Mouse (Mus musculus) lung, postnatal 0 days (tissue): Measurements from ENCODE around the gene Olfr1431. TPM values are rescaled to one million over a fixed set of nuclear protein-coding genes. Genes with fewer than 3 reads are reported as not detected.
"Not testable (repeated sequence)": the region's sequence is repeated elsewhere in the genome, so short reads cannot be mapped to it uniquely, and the experiment has no call there.

ENCODE experiments used
- ATAC-seq: fragments of 200-750 bp; cut with Nextera tagmentation; 2 replicates; pipeline ENCODE4 v1.8.0; 2017; ENCODE audit warnings: moderate library complexity
- DNase-seq: peaks from one replicate; pipeline ENCODE4 v3.0.0-alpha.2; 2016; ENCODE audit warnings: low spot score
- H3K27ac ChIP-seq: fragments of 300-500 bp; sonication (generic); 2 replicates; pipeline ENCODE4 v1.5.1; 2014; ENCODE audit warnings: antibody characterized with exemption, mild to moderate bottlenecking, low read length, mixed read lengths
- H3K27me3 ChIP-seq: fragments of 300-500 bp; sonication (generic); replicated peaks from 2 replicates; pipeline ENCODE4 v1.6.1; 2014; ENCODE audit warnings: low read length, mixed read lengths; ENCODE audit not compliant: insufficient read depth
- H3K36me3 ChIP-seq: fragments of 300-500 bp; sonication (generic); 2 replicates; pipeline ENCODE4 v1.6.1; 2014; ENCODE audit warnings: low read length, mixed read lengths; ENCODE audit not compliant: insufficient read depth
- H3K4me1 ChIP-seq: fragments of 300-500 bp; sonication (generic); 2 replicates; pipeline ENCODE4 v1.6.1; 2014; ENCODE audit warnings: antibody characterized with exemption, low read depth, low read length, mixed read lengths; ENCODE audit not compliant: insufficient read depth
- H3K4me2 ChIP-seq: fragments of 300-500 bp; sonication (generic); replicated peaks from 2 replicates; pipeline ENCODE4 v1.6.1; 2014; ENCODE audit warnings: low read depth, mild to moderate bottlenecking, low read length, moderate library complexity, mixed read lengths
- H3K4me3 ChIP-seq: fragments of 300-500 bp; sonication (generic); 2 replicates; pipeline ENCODE4 v1.5.1; 2014; ENCODE audit warnings: low read depth, low read length
- H3K9ac ChIP-seq: fragments of 300-500 bp; sonication (generic); replicated peaks from 2 replicates; pipeline ENCODE4 v1.6.1; 2014; ENCODE audit warnings: low read depth, mild to moderate bottlenecking
- H3K9me3 ChIP-seq: fragments of 300-500 bp; sonication (generic); 2 replicates; pipeline ENCODE4 v1.6.1; 2016; ENCODE audit warnings: low read length, mixed read lengths
- CTCF ChIP-seq: IDR thresholded peaks from 2 replicates; pipeline ENCODE4 v1.5.1; 2016; ENCODE audit warnings: antibody characterized with exemption, mild to moderate bottlenecking
- EP300 ChIP-seq: IDR thresholded peaks from 2 replicates; pipeline ENCODE4 v1.6.1; 2016; ENCODE audit warnings: antibody characterized with exemption, mild to moderate bottlenecking, control low read depth
- WGBS: fragments of 180-500 bp; shearing (Covaris S2); extraction: QIAGEN DNeasy Blood & Tissue Kit; methylation state at CpG from one replicate; pipeline ENCODE4 v1.1.7; 2014; 5-methylcytosine and 5-hydroxymethylcytosine counted together
- polyA plus RNA-seq: library from polyadenylated mRNA; unstranded; fragments of >200 nt; fragmentation: Nextera tagmentation; extraction: Ambion mirVana; gene quantifications from 2 replicates; pipeline ENCODE4 v1.2.1, GENCODE M21; 2015

The Olfr1431 gene
- not detected in 2 replicates for polyA plus RNA-seq

DNA sequence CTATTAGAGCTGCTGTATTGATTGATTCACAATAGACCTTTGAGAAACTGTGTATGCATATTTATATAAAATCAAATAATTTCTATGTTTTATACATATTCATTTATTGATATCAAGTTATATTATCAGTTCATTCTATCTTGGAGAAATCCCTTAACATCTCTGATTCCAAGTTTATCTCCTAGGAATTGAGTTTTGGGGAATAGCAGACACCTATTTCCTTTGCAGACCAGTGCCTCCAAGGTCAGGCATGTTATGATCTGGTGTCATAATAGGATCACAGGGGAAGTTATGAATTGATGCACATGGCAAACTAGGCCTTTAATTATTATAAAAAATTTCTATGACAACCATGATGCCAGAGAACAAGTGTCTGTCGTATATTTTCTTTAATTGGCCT lies at the start of gene Olfr1431:
Gene Olfr1431, plus strand, starts transcription at position 301 of the 400 bp plus-strand sequence.
- ATAC-seq (no peak), DNase-seq (no peak)
- TF ChIP-seq EP300 (no peak), CTCF (no peak)

GRCm38 (mm10) chr19:12170062-12170599 lies 30.3 kb upstream of the Olfr1431 start, which contains the start of gene Olfr1555-ps1:
TSS of gene Olfr1555-ps1 (minus strand) at chr19:12170112.
- H3K9me3 ChIP-seq, H3K4me2 ChIP-seq, H3K4me3 ChIP-seq, H3K36me3 ChIP-seq, H3K27ac ChIP-seq, DNase-seq, H3K27me3 ChIP-seq, H3K4me1 ChIP-seq, H3K9ac ChIP-seq, ATAC-seq: not testable (repeated sequence)
- 7% methylated on average over 1 of the region's 1 CpGs for WGBS

More for the DNA sequence above, at the start of gene Olfr1431:
- H3K4me3 ChIP-seq, result no peak within 1 kb of the TSS
- no peaks in the 10 kb centered on the region for H3K27me3 ChIP-seq
- no peaks in the 10 kb centered on the region for H3K36me3 ChIP-seq
- H3K9me3 ChIP-seq, result no peaks in the 10 kb centered on the region
- H3K4me2 ChIP-seq, result no peak within 1 kb of the TSS
- no peaks in the 10 kb centered on the region for H3K4me1 ChIP-seq
- 80% methylated on average over 1 of the region's 1 CpGs for WGBS
- no peak within 1 kb of the TSS for H3K9ac ChIP-seq
- no peak within 1 kb of the TSS for H3K27ac ChIP-seq

DNA sequence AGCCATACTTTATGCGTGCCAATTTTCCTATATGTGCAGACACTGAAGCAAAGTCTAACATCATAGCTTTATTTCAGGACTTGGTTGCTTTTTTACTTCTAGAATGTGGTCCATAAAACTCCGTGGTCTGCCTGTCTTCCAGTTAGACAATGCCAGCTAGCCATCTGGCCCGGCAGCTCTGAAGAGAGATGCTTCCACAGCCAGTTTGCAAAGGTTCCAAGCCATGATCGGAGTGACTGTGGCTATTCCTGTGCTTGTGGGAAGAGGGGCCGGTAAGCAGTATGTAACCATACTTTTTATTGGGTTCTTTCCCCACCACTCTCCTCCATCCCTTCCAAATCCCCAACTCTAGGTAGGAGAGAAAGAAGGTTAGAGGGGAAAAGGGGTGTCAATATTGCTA lies 25.0 kb upstream of the Olfr1431 start:
- 70% methylated on average over 5 of the region's 5 CpGs for WGBS
- not testable (repeated sequence) for DNase-seq, H3K4me2 ChIP-seq, H3K4me3 ChIP-seq, H3K4me1 ChIP-seq, H3K9ac ChIP-seq, H3K36me3 ChIP-seq, ATAC-seq, H3K27me3 ChIP-seq, H3K27ac ChIP-seq, H3K9me3 ChIP-seq

GRCm38 (mm10) chr19:12199076-12199475 lies 1.4 kb upstream of the Olfr1431 start:
- not testable (repeated sequence) for ATAC-seq, H3K27ac ChIP-seq, DNase-seq, H3K4me2 ChIP-seq, H3K9me3 ChIP-seq, H3K36me3 ChIP-seq, H3K4me1 ChIP-seq, H3K4me3 ChIP-seq, H3K9ac ChIP-seq, H3K27me3 ChIP-seq
- 77% methylated on average over 4 of the region's 4 CpGs for WGBS

DNA sequence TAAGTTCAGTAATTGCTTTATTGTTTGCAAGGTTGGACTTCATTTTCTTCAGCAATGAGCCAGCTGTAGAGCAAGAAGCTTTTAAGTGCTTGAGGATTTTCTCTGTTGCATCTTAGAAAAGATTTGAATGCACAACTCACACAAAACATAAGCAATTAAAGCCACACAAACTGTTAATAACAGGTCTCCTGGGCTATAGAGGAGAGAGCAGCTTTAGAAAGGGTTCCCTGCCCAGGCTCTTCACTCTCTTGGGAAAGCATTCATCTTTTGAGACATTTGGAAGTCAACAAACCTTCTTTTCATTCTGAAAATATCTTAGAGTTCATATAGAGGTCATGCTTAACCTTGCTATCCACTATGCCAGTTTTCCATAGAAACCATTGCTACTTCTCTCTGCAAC lies 32.1 kb downstream of the Olfr1431 start, which contains the start of gene Olfr1432:
Gene Olfr1432, minus strand, starts transcription at position 101 of the 400 bp plus-strand sequence.
- not testable (repeated sequence) for H3K36me3 ChIP-seq, H3K4me3 ChIP-seq, DNase-seq, H3K9ac ChIP-seq, H3K9me3 ChIP-seq, H3K27me3 ChIP-seq, ATAC-seq, H3K4me1 ChIP-seq, H3K27ac ChIP-seq, H3K4me2 ChIP-seq

- DNase-seq, result no peak
- no peak within 1 kb of the TSS for H3K4me2 ChIP-seq
- TF ChIP-seq EP300 (no peak), CTCF (no peak)
- no peaks in the 10 kb centered on the region for H3K9me3 ChIP-seq
- no peaks in the 10 kb centered on the region for H3K4me1 ChIP-seq
- no peak within 1 kb of the TSS for H3K4me3 ChIP-seq
- no peaks in the 10 kb centered on the region for H3K36me3 ChIP-seq
- H3K9ac ChIP-seq, result no peak within 1 kb of the TSS
- ATAC-seq, result no peak
- H3K27me3 ChIP-seq, result no peaks in the 10 kb centered on the region
- H3K27ac ChIP-seq, result no peak within 1 kb of the TSS
- WGBS, result 74% methylated on average over 1 of the region's 1 CpGs
Observed at GRCm38 (mm10) chr19:12241559-12241958, 41.1 kb downstream of the Olfr1431 start, which contains the start of gene Olfr262. TSS of gene Olfr262 (minus strand) at chr19:12241659.

DNA sequence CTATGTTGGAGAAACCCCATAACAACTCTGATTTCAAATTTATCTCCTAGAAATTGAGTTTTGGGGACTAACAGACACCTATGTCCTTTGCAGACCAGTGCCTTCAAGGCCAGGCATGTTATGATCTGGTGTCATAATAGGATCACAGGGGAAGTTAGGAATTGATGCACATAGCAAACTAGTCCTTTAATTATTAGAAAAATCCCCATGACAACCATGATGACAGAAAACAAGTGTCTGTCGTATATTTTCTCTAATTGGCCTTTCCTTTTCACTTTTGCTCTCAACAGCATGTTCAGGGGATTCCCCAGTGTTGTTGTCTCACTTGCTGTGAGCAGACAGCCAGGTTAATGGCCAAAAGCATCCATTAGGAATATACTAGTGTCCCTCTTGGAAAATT lies 60.3 kb downstream of the Olfr1431 start, which contains the start of gene Olfr235:
Gene Olfr235, plus strand, starts transcription at position 301 of the 400 bp plus-strand sequence.
- Histone ChIP-seq H3K27me3 (no peaks in the 10 kb centered on the region), H3K4me2 (no peak within 1 kb of the TSS), H3K36me3 (no peaks in the 10 kb centered on the region), H3K27ac (no peak within 1 kb of the TSS), H3K4me3 (no peak within 1 kb of the TSS), H3K9me3 (no peaks in the 10 kb centered on the region), H3K4me1 (no peaks in the 10 kb centered on the region), H3K9ac (no peak within 1 kb of the TSS)
- 45% methylated on average over 1 of the region's 1 CpGs for WGBS
- TF ChIP-seq EP300 (no peak), CTCF (no peak)
- DNase-seq (no peak), ATAC-seq (no peak)

Other genes starting within 250 kb of the Olfr1431 start
- gene Osbp, start 234.7 kb upstream of the Olfr1431 start, polyA plus RNA-seq, result 4.6 and 5.2 TPM in 2 replicates
- not detected in 2 replicates for gene Olfr1423, start 159.3 kb upstream of the Olfr1431 start, polyA plus RNA-seq
- gene Olfr1424, start 138.0 kb upstream of the Olfr1431 start, polyA plus RNA-seq, result not detected in 2 replicates
- not detected in 2 replicates for gene Olfr1425, start 122.9 kb upstream of the Olfr1431 start, polyA plus RNA-seq
- not detected in 2 replicates for gene Olfr1426, start 108.6 kb upstream of the Olfr1431 start, polyA plus RNA-seq
- gene Olfr1427, start 97.3 kb upstream of the Olfr1431 start, polyA plus RNA-seq, result not detected in 2 replicates
- not detected in 2 replicates for gene Olfr1428, start 84.7 kb upstream of the Olfr1431 start, polyA plus RNA-seq
- not detected in 2 replicates for gene Olfr76, start 77.4 kb upstream of the Olfr1431 start, polyA plus RNA-seq
- not detected in 2 replicates for gene Olfr1555-ps1, start 30.5 kb upstream of the Olfr1431 start, polyA plus RNA-seq
- not detected in 2 replicates for gene Olfr1432, start 32.0 kb downstream of the Olfr1431 start, polyA plus RNA-seq
- not detected in 2 replicates for gene Olfr262, start 41.0 kb downstream of the Olfr1431 start, polyA plus RNA-seq
- gene Olfr235, start 60.4 kb downstream of the Olfr1431 start, polyA plus RNA-seq, result not detected in 2 replicates
- not detected in 2 replicates for gene Olfr1434, start 79.2 kb downstream of the Olfr1431 start, polyA plus RNA-seq
- not detected in 2 replicates for gene Olfr1436, start 98.5 kb downstream of the Olfr1431 start, polyA plus RNA-seq
- not detected in 2 replicates for gene Olfr1437, start 124.5 kb downstream of the Olfr1431 start, polyA plus RNA-seq
- gene Olfr1438-ps1, start 135.3 kb downstream of the Olfr1431 start, polyA plus RNA-seq, result not detected in 2 replicates
- gene Olfr1440, start 186.6 kb downstream of the Olfr1431 start, polyA plus RNA-seq, result not detected in 2 replicates
- not detected in 2 replicates for gene Olfr1441, start 216.8 kb downstream of the Olfr1431 start, polyA plus RNA-seq
- not detected in 2 replicates for gene Pfpl, start 227.3 kb downstream of the Olfr1431 start, polyA plus RNA-seq